Mouse (Mus musculus) liver, embryonic 16.5 days (tissue): ENCODE results near the gene Slc25a5. TPM values are rescaled to one million over a fixed set of nuclear protein-coding genes. Genes with fewer than 3 reads are reported as not detected.
A peak's percentile ranks its signal among the peaks of the same experiment; 100 is the strongest.

Source experiments
- ATAC-seq: fragments of 200-750 bp; cut with Nextera tagmentation; 2 replicates; pipeline ENCODE4 v1.8.0; 2017; ENCODE audit warnings: low read depth, mild to moderate bottlenecking, moderate number of reproducible peaks, moderate library complexity
- H3K27ac ChIP-seq: fragments of 300-500 bp; sonication (generic); 2 replicates; pipeline ENCODE4 v1.5.1; 2014; ENCODE audit warnings: mild to moderate bottlenecking, low read length
- H3K27me3 ChIP-seq: fragments of 300-500 bp; sonication (generic); 2 replicates; pipeline ENCODE4 v1.6.1; 2014; ENCODE audit warnings: low read depth, low read length, mixed read lengths; ENCODE audit not compliant: control insufficient read depth, insufficient read depth
- H3K36me3 ChIP-seq: fragments of 300-500 bp; sonication (generic); 2 replicates; pipeline ENCODE4 v1.6.1; 2014; ENCODE audit warnings: mild to moderate bottlenecking; ENCODE audit not compliant: control insufficient read depth, insufficient read depth
- H3K4me1 ChIP-seq: fragments of 300-500 bp; sonication (generic); 2 replicates; pipeline ENCODE4 v1.6.1; 2014; ENCODE audit warnings: low read depth, low read length, mixed read lengths; ENCODE audit not compliant: control insufficient read depth
- H3K4me2 ChIP-seq: fragments of 300-500 bp; sonication (generic); 2 replicates; pipeline ENCODE4 v1.6.1; 2014; ENCODE audit warnings: low read depth, low read length, mixed read lengths
- H3K4me3 ChIP-seq: fragments of 300-500 bp; sonication (generic); 2 replicates; pipeline ENCODE4 v1.5.1; 2014; ENCODE audit warnings: low read depth, mild to moderate bottlenecking, low read length
- H3K9ac ChIP-seq: fragments of 300-500 bp; sonication (generic); 2 replicates; pipeline ENCODE4 v1.6.1; 2014; ENCODE audit warnings: low read depth, low read length
- H3K9me3 ChIP-seq: fragments of 300-500 bp; sonication (generic); replicated peaks from 2 replicates; pipeline ENCODE4 v1.6.1; 2016; ENCODE audit warnings: low read length; ENCODE audit not compliant: control insufficient read depth
- WGBS: fragments of 180-500 bp; shearing (Covaris S2); extraction: QIAGEN DNeasy Blood & Tissue Kit; methylation state at CpG from one replicate; pipeline ENCODE4 v1.1.7; 2014; ENCODE audit not compliant: insufficient replicate concordance; 5-methylcytosine and 5-hydroxymethylcytosine counted together
- polyA plus RNA-seq: library from polyadenylated mRNA; unstranded; fragments of >200 nt; fragmentation: Nextera tagmentation; extraction: Ambion mirVana; gene quantifications from 2 replicates; pipeline ENCODE4 v1.2.1, GENCODE M21; 2015

Gene Slc25a5
- 361 and 413 TPM in 2 replicates for polyA plus RNA-seq

- 23% methylated on average over 41 of the region's 41 CpGs for WGBS
- Histone ChIP-seq H3K4me2 (peak within 1 kb of the TSS; percentile 76), H3K9ac (peak within 1 kb of the TSS; percentile 81)
Observed at GRCm38 (mm10) chrX:36795424-36796162, at the start of gene Slc25a5. TSS of gene Slc25a5 (plus strand) at chrX:36795651.

DNA sequence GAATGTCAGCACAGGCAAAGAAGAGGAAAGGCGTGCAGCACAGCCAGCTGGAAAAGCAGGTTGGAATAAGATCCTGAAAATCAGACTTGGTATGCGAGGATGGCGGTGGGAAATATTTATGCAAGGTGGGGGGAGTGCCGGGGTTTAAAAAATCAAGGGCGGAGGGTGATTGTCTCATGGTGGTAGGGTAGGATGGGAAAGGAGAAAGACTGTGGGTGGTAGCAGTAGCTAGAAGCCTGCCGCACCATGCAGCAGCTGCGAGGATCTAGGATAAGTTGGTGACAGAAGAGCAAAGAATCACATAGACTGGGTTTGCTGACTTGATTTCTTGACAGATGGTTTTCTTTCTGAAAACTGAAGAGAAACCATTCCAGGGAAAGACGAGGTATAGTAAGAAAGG is 48.7 kb upstream of the Slc25a5 start:
- H3K4me3 ChIP-seq = no peak overlapping the region
- ATAC-seq = no peak
- 73% methylated on average over 8 of the region's 8 CpGs for WGBS
- H3K4me1 ChIP-seq = no peaks in the 10 kb centered on the region; the same call in 1 of the 2 replicates
- no peak overlapping the region for H3K9ac ChIP-seq
- H3K4me2 ChIP-seq = no peak overlapping the region
- no peaks in the 10 kb centered on the region for H3K36me3 ChIP-seq
- H3K9me3 ChIP-seq = no peaks in the 10 kb centered on the region
- no peak overlapping the region for H3K27ac ChIP-seq
- H3K27me3 ChIP-seq = no peaks in the 10 kb centered on the region

More at GRCm38 (mm10) chrX:36795424-36796162, at the start of gene Slc25a5:
- Histone ChIP-seq H3K27ac (peak within 1 kb of the TSS; percentile 93), H3K36me3 (peaks cover 7% of the 10 kb centered on the region), H3K9me3 (no peaks in the 10 kb centered on the region), H3K27me3 (no peaks in the 10 kb centered on the region), H3K4me1 (no peaks in the 10 kb centered on the region), H3K4me3 (peak within 1 kb of the TSS; percentile 77)
- peak; percentile 98 for ATAC-seq

- Histone ChIP-seq H3K9ac (no peak overlapping the region), H3K4me1 (no peaks in the 10 kb centered on the region), H3K4me3 (no peak overlapping the region), H3K9me3 (no peaks in the 10 kb centered on the region), H3K36me3 (no peaks in the 10 kb centered on the region), H3K27ac (no peak overlapping the region), H3K4me2 (no peak overlapping the region), H3K27me3 (no peaks in the 10 kb centered on the region)
- ATAC-seq = no peak
- WGBS = 56% methylated on average over 3 of the region's 3 CpGs
Observed at GRCm38 (mm10) chrX:36748573-36748972, 46.9 kb upstream of the Slc25a5 start.

GRCm38 (mm10) chrX:36749281-36749785 is 46.1 kb upstream of the Slc25a5 start:
- Histone ChIP-seq H3K27ac (no peak overlapping the region), H3K9me3 (no peaks in the 10 kb centered on the region), H3K4me1 (no peaks in the 10 kb centered on the region), H3K27me3 (no peaks in the 10 kb centered on the region), H3K4me2 (no peak overlapping the region), H3K36me3 (no peaks in the 10 kb centered on the region), H3K4me3 (no peak overlapping the region), H3K9ac (no peak overlapping the region)
- no peak for ATAC-seq
- WGBS = 56% methylated on average over 6 of the region's 6 CpGs

GRCm38 (mm10) chrX:36750591-36750990 is 44.9 kb upstream of the Slc25a5 start:
- Histone ChIP-seq H3K36me3 (no peaks in the 10 kb centered on the region), H3K27me3 (no peaks in the 10 kb centered on the region), H3K9me3 (no peaks in the 10 kb centered on the region), H3K4me2 (no peak overlapping the region), H3K4me1 (no peaks in the 10 kb centered on the region), H3K9ac (no peak overlapping the region), H3K4me3 (no peak overlapping the region), H3K27ac (no peak overlapping the region)
- WGBS = 58% methylated on average over 1 of the region's 1 CpGs
- no peak for ATAC-seq

- H3K27me3 ChIP-seq = no peaks in the 10 kb centered on the region
- H3K4me2 ChIP-seq = no peak overlapping the region
- H3K9ac ChIP-seq = no peak overlapping the region
- H3K9me3 ChIP-seq = no peaks in the 10 kb centered on the region
- H3K27ac ChIP-seq = no peak overlapping the region
- H3K4me1 ChIP-seq = no peaks in the 10 kb centered on the region
- WGBS = 73% methylated on average over 3 of the region's 3 CpGs
- ATAC-seq = no peak
- no peaks in the 10 kb centered on the region for H3K36me3 ChIP-seq
- no peak overlapping the region for H3K4me3 ChIP-seq
Observed at GRCm38 (mm10) chrX:36752586-36752985, 42.9 kb upstream of the Slc25a5 start.

GRCm38 (mm10) chrX:36757796-36758472 is 37.5 kb upstream of the Slc25a5 start:
- no peak for ATAC-seq
- Histone ChIP-seq H3K9ac (no peak overlapping the region), H3K4me2 (no peak overlapping the region), H3K27ac (no peak overlapping the region), H3K9me3 (no peaks in the 10 kb centered on the region), H3K4me1 (no peaks in the 10 kb centered on the region), H3K4me3 (no peak overlapping the region), H3K27me3 (no peaks in the 10 kb centered on the region), H3K36me3 (no peaks in the 10 kb centered on the region)
- 67% methylated on average over 7 of the region's 7 CpGs for WGBS

DNA sequence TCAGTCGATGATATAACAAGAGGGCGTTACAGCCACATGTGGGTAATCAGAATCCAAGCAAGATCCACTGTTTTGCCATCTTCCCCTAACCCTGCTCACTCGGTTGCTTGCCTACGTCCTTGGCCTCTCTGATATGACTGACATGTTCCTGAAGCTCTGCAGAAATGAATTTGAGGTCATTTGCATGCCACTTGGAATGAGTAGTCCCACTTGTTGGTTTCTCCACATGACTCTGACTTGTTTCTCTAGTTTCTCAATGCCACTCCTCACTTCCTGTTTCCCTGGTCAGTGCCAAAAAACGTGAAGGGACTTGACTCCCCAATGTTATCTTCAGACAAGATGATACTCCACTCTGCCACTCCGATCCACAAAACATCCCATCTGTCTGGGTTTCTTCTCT is 36.9 kb upstream of the Slc25a5 start:
- no peak overlapping the region for H3K27ac ChIP-seq

More for the DNA sequence above, 36.9 kb upstream of the Slc25a5 start:
- Histone ChIP-seq H3K27me3 (no peaks in the 10 kb centered on the region), H3K4me2 (no peak overlapping the region), H3K9me3 (no peaks in the 10 kb centered on the region), H3K9ac (no peak overlapping the region), H3K4me3 (no peak overlapping the region), H3K36me3 (no peaks in the 10 kb centered on the region), H3K4me1 (no peaks in the 10 kb centered on the region)
- WGBS = 46% methylated on average over 6 of the region's 6 CpGs
- no peak for ATAC-seq
